Mouse (Mus musculus) midbrain, embryonic 11.5 days (tissue): ENCODE measurements at regions not wholly inside any gene's neighbourhood (a gene's known extent, or its start where the extent isn't known, plus 50 kb on each side); places are given as distances from the start of the nearest gene placed in this dataset. TPM values are rescaled to one million over a fixed set of nuclear protein-coding genes. Genes with fewer than 3 reads are reported as not detected.

Experiments
- ATAC-seq: fragments of 200-750 bp; cut with Nextera tagmentation; 2 replicates; pipeline ENCODE4 v1.8.0; 2017; ENCODE audit warnings: moderate TSS enrichment, moderate library complexity; ENCODE audit not compliant: low FRiP score
- DNase-seq: peaks from one replicate; pipeline ENCODE4 v3.0.0; 2015; ENCODE audit warnings: low spot score; ENCODE audit errors: missing footprints
- H3K27ac ChIP-seq: fragments of 300-500 bp; sonication (generic); 2 replicates; pipeline ENCODE4 v1.5.1; 2014; ENCODE audit warnings: low read depth, low read length
- H3K27me3 ChIP-seq: fragments of 300-500 bp; sonication (generic); 2 replicates; pipeline ENCODE4 v1.6.1; 2014; ENCODE audit warnings: mild to moderate bottlenecking, low read length, moderate library complexity, mixed read lengths; ENCODE audit not compliant: control insufficient read depth, insufficient read depth
- H3K36me3 ChIP-seq: fragments of 300-500 bp; sonication (generic); 2 replicates; pipeline ENCODE4 v1.6.1; 2014; ENCODE audit warnings: mild to moderate bottlenecking, low read length, moderate library complexity, mixed read lengths; ENCODE audit not compliant: control insufficient read depth, insufficient read depth
- H3K4me1 ChIP-seq: fragments of 300-500 bp; sonication (generic); 2 replicates; pipeline ENCODE4 v1.6.1; 2014; ENCODE audit warnings: low read length; ENCODE audit not compliant: control insufficient read depth, insufficient read depth
- H3K4me2 ChIP-seq: fragments of 300-500 bp; sonication (generic); 2 replicates; pipeline ENCODE4 v1.6.1; 2014; ENCODE audit warnings: mild to moderate bottlenecking, moderate library complexity
- H3K4me3 ChIP-seq: fragments of 300-500 bp; sonication (generic); 2 replicates; pipeline ENCODE4 v1.5.1; 2014; ENCODE audit warnings: low read depth, low read length
- H3K9ac ChIP-seq: fragments of 300-500 bp; sonication (generic); 2 replicates; pipeline ENCODE4 v1.6.1; 2014; ENCODE audit warnings: low read length
- H3K9me3 ChIP-seq: fragments of 300-500 bp; sonication (generic); 2 replicates; pipeline ENCODE4 v1.6.1; 2016; ENCODE audit warnings: low read length; ENCODE audit not compliant: control insufficient read depth
- WGBS: fragments of 180-500 bp; shearing (Covaris S2); extraction: QIAGEN DNeasy Blood & Tissue Kit; methylation state at CpG from one replicate; pipeline ENCODE4 v1.1.7; 2014; 5-methylcytosine and 5-hydroxymethylcytosine counted together
- microRNA-seq: library from miRNA; unstranded; fragments of <30 nt; microRNA quantifications from one replicate; pipeline ENCODE4, GENCODE M21; 2017

DNA sequence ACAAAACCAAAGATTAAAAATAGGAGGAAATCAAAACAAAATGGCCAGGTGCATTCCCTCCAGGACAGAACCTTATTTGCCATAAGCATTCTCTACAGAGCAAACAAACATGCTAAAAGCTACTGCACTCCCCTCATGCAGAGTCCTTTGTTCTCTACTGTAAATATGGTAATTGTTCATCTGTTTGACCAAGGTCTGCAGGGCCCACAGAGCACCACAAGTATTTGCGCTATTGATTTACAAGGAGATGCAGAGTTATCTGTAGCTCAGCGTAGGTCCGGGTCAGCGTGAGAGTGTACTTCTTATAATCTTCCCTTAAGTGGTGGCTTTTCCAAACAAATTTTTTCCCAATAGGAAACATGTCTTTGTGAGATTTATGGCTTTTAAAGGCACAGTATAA is 94.0 kb upstream of the Chrm3 start:
- WGBS, result 89% methylated on average over 4 of the region's 4 CpGs
- H3K4me2 ChIP-seq, result no peak overlapping the region

DNA sequence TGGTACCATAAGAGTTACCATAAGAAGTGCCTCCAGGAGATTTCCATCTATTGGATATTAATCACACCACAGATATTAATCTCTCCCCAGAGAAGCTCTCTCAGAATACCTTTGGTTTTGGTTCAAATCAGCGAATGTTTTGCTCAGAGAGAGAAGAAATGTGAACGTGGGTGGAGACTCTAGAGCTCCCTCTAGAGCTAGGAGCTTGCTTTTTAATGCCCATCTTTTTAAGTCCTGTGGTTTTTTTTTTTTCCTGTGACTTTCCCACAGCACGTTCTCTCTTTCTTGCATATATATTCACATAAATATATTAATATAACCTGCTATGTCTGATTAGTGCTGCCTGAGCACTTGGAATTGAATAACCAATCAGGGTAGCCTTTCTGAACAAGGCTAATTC is 90.4 kb upstream of the Chrm3 start:
- Histone ChIP-seq H3K9ac (no peak overlapping the region), H3K36me3 (no peaks in the 10 kb centered on the region), H3K4me3 (no peak overlapping the region), H3K27me3 (no peaks in the 10 kb centered on the region), H3K27ac (no peak overlapping the region), H3K9me3 (no peaks in the 10 kb centered on the region), H3K4me1 (no peaks in the 10 kb centered on the region), H3K4me2 (no peak overlapping the region)
- WGBS, result 49% methylated on average over 3 of the region's 3 CpGs
- DNase-seq, result no peak
- ATAC-seq, result no peak

More for the DNA sequence above, 94.0 kb upstream of the Chrm3 start:
- ATAC-seq (no peak), DNase-seq (no peak)
- no peak overlapping the region for H3K9ac ChIP-seq
- H3K27me3 ChIP-seq, result no peaks in the 10 kb centered on the region
- no peak overlapping the region for H3K4me3 ChIP-seq
- no peak overlapping the region for H3K27ac ChIP-seq
- H3K36me3 ChIP-seq, result no peaks in the 10 kb centered on the region
- no peaks in the 10 kb centered on the region for H3K4me1 ChIP-seq
- no peaks in the 10 kb centered on the region for H3K9me3 ChIP-seq

DNA sequence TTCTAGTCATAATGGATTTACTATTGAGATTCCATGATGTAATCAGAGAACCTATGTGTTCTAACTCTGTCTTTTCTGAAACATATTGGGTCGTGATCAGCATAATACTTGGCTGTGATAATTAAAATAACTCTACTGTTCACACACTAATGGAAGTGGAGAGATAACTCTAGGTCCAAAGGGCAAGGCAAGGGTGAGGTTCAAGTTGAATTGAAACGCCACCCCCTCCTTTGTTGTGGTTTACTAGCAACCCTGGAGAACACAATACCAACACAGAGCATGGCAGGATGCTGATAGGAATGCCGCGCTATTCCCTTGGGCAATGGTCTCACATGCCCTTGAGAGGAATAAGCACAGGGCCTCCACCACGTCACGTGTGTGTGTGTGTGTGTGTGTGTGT is 88.9 kb upstream of the Chrm3 start:
- Histone ChIP-seq H3K4me1 (no peaks in the 10 kb centered on the region), H3K9ac (no peak overlapping the region), H3K27me3 (no peaks in the 10 kb centered on the region), H3K4me2 (no peak overlapping the region), H3K9me3 (no peaks in the 10 kb centered on the region), H3K36me3 (no peaks in the 10 kb centered on the region), H3K4me3 (no peak overlapping the region), H3K27ac (no peak overlapping the region)
- DNase-seq (no peak), ATAC-seq (no peak)
- WGBS, result 91% methylated on average over 6 of the region's 6 CpGs

DNA sequence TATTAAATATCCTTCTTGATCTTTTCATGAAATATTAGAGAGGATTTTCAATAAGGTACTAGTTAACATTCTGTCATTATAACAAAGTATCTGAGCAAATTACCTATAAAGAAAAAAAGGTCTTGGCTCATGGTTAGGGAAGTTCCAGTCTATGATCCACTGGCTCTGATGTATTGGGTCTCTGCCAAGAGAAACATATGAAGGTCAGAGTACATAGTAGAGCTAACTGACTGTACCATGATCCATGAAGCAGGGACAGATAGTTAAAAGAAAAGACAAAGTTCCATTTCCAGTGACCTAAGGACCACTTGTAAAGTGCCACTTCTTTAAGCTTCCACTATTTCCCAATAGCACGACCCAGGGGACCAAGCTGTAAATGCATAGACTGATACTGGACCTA is 87.2 kb upstream of the Chrm3 start:
- Histone ChIP-seq H3K9me3 (no peaks in the 10 kb centered on the region), H3K9ac (no peak overlapping the region), H3K36me3 (no peaks in the 10 kb centered on the region), H3K27me3 (no peaks in the 10 kb centered on the region), H3K4me1 (no peaks in the 10 kb centered on the region), H3K27ac (no peak overlapping the region), H3K4me2 (no peak overlapping the region), H3K4me3 (no peak overlapping the region)
- ATAC-seq (no peak), DNase-seq (no peak)
- WGBS, result 82% methylated on average over 1 of the region's 1 CpGs

DNA sequence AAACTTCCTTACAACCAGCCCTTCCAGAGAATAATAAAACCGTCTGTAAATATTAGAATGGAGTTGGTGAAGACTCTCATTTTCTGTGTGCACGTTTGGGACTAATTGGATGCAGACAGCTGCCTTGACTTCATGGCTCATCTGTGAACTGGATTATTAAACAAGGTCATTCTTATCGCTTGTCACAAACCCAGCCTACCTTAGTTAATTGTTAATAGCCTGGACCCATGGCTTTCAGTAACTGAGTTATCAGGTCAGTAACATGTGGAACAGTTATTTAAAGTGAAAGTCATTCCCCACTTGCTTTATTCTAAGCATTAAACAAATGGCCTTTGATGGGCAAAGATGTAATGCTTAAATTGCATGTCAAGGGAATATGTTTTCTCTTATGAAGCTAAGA is 85.0 kb upstream of the Chrm3 start:
- H3K9ac ChIP-seq, result no peak overlapping the region
- ATAC-seq, result no peak
- no peaks in the 10 kb centered on the region for H3K9me3 ChIP-seq
- 67% methylated on average over 3 of the region's 3 CpGs for WGBS
- no peaks in the 10 kb centered on the region for H3K27me3 ChIP-seq
- no peaks in the 10 kb centered on the region for H3K4me1 ChIP-seq
- no peak overlapping the region for H3K4me2 ChIP-seq
- H3K27ac ChIP-seq, result no peak overlapping the region
- no peaks in the 10 kb centered on the region for H3K36me3 ChIP-seq
- no peak for DNase-seq
- H3K4me3 ChIP-seq, result no peak overlapping the region

Small RNA genes in the stretch of these regions (microRNA-seq; reads per million reads assigned to microRNA genes)
- gene Gm23415, result not detected
